Mouse (Mus musculus): Measurements from ENCODE around the gene Zfp629. TPM values are rescaled to one million over a fixed set of nuclear protein-coding genes. Genes with fewer than 3 reads are reported as not detected.

Zfp629 gene
- polyA plus RNA-seq, 1 experiment from 2014 or later = 16.9 TPM

DNA sequence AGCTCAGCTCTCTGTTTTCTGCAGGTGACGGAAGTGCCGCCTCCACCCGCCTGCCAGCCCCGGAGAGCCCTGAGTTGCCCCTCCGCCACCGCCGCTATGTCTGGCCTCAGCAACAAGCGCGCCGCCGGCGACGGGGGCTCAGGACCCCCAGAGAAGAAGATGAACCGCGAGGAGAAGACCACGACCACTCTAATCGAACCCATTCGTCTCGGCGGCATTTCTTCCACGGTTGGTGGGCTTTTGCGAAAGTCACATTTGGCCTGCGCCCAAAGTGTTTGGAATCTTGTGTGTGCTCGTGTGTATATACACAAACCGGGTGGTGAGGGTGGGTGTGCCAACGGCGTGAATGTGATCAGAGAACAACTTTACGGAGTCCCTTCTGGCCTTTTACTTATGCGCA, 26.7 kb downstream of the Zfp629 start:
- ATAC-seq (ENCODE audit: insufficient read depth) (no peak), DNase-seq (no peak)
- H3K4me3 ChIP-seq (ENCODE audit: low read depth, low read length) = peak overlapping the region; percentile 84
- peak overlapping the region; percentile 80 for H3K9ac ChIP-seq
- H3K4me1 ChIP-seq (ENCODE audit: insufficient read depth) = peaks cover 10% of the 10 kb centered on the region
- H3K27ac ChIP-seq (ENCODE audit: low read depth) = peak overlapping the region; percentile 56; the same call in 1 of the 2 replicates
- no peaks in the 10 kb centered on the region for H3K9me3 ChIP-seq (ENCODE audit: low read depth, low read length)
- H3K27me3 ChIP-seq (ENCODE audit: insufficient read depth, low read length) = no peaks in the 10 kb centered on the region
- peaks cover 61% of the 10 kb centered on the region for H3K36me3 ChIP-seq (ENCODE audit: insufficient read depth)
- WGBS = 3% methylated on average over 29 of the region's 29 CpGs
- no peak for TF ChIP-seq CTCF (IDR thresholded peaks at IDR 0.05; ENCODE audit: low read depth)
- H3K4me2 ChIP-seq = peak overlapping the region; percentile 96

- ATAC-seq (ENCODE audit: insufficient read depth) (peak; percentile 98), DNase-seq (peak; percentile 98)
- no peaks in the 10 kb centered on the region for H3K27me3 ChIP-seq (ENCODE audit: insufficient read depth, low read length)
- no peak for TF ChIP-seq CTCF (IDR thresholded peaks at IDR 0.05; ENCODE audit: low read depth)
- H3K4me3 ChIP-seq (ENCODE audit: low read depth, low read length) = peak within 1 kb of the TSS; percentile 84
- H3K27ac ChIP-seq (ENCODE audit: low read depth) = peak within 1 kb of the TSS; percentile 77
- peaks cover 61% of the 10 kb centered on the region for H3K36me3 ChIP-seq (ENCODE audit: insufficient read depth)
- no peaks in the 10 kb centered on the region for H3K9me3 ChIP-seq (ENCODE audit: low read depth, low read length)
- WGBS = under 1% methylated on average over 50 of the region's 50 CpGs
- peak within 1 kb of the TSS; percentile 96 for H3K4me2 ChIP-seq
- peak within 1 kb of the TSS; percentile 80 for H3K9ac ChIP-seq
- peaks cover 10% of the 10 kb centered on the region for H3K4me1 ChIP-seq (ENCODE audit: insufficient read depth)
These were observed 27.4 kb downstream of the Zfp629 start, which contains the start of the genes Ccdc189 and Rnf40 for GRCm38 (mm10) chr7:127588011-127588871. Gene Ccdc189 (minus strand): TSS chr7:127588595. Gene Rnf40 (plus strand): TSS chr7:127588767.

GRCm38 (mm10) chr7:127587196-127587595, 28.4 kb downstream of the Zfp629 start:
- DNase-seq (no peak), ATAC-seq (ENCODE audit: insufficient read depth) (no peak)
- Histone ChIP-seq H3K27me3 (ENCODE audit: insufficient read depth, low read length) (no peaks in the 10 kb centered on the region), H3K36me3 (ENCODE audit: insufficient read depth) (peaks cover 61% of the 10 kb centered on the region), H3K27ac (ENCODE audit: low read depth) (peak overlapping the region; percentile 77; the same call in 1 of the 2 replicates), H3K9me3 (ENCODE audit: low read depth, low read length) (no peaks in the 10 kb centered on the region), H3K9ac (peak overlapping the region; percentile 58), H3K4me3 (ENCODE audit: low read depth, low read length) (peak overlapping the region; percentile 84), H3K4me1 (ENCODE audit: insufficient read depth) (peaks cover 10% of the 10 kb centered on the region), H3K4me2 (peak overlapping the region; percentile 96)
- TF ChIP-seq CTCF (IDR thresholded peaks at IDR 0.05; ENCODE audit: low read depth) = no peak
- 47% methylated on average over 5 of the region's 5 CpGs for WGBS

GRCm38 (mm10) chr7:127586149-127586548, 29.4 kb downstream of the Zfp629 start:
- Histone ChIP-seq H3K36me3 (ENCODE audit: insufficient read depth) (peaks cover 60% of the 10 kb centered on the region), H3K27me3 (ENCODE audit: insufficient read depth, low read length) (no peaks in the 10 kb centered on the region), H3K9ac (no peak overlapping the region), H3K4me3 (ENCODE audit: low read depth, low read length) (no peak overlapping the region), H3K4me2 (no peak overlapping the region), H3K9me3 (ENCODE audit: low read depth, low read length) (no peaks in the 10 kb centered on the region), H3K27ac (ENCODE audit: low read depth) (no peak overlapping the region), H3K4me1 (ENCODE audit: insufficient read depth) (peaks cover 10% of the 10 kb centered on the region)
- DNase-seq = no peak
- WGBS = 90% methylated on average over 6 of the region's 6 CpGs
- no peak for TF ChIP-seq CTCF (IDR thresholded peaks at IDR 0.05; ENCODE audit: low read depth)
- no peak for ATAC-seq (ENCODE audit: insufficient read depth)

DNA sequence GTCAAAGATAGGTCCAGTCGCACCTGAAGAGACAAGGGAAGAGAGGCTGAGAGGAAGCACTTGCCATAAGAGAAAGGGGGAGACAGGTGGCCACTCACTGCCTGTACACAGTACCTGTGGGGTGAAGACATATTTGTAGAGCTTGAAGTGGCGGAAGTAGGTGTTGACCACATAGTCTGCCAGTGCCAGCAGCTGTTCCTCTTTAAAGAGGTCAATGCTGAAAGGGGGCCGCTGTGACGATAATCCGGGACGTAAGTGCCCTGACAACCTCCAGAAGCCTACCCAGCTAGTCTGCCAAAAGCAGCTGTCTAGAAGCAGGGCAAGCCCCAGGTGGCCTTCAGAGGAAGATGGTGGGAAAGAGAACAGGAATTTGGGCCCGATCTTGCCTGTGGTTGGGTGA, 30.6 kb downstream of the Zfp629 start:
- Histone ChIP-seq H3K27me3 (ENCODE audit: insufficient read depth, low read length) (no peaks in the 10 kb centered on the region), H3K4me1 (ENCODE audit: insufficient read depth) (peaks cover 10% of the 10 kb centered on the region), H3K27ac (ENCODE audit: low read depth) (no peak overlapping the region), H3K4me2 (no peak overlapping the region), H3K9me3 (ENCODE audit: low read depth, low read length) (no peaks in the 10 kb centered on the region), H3K4me3 (ENCODE audit: low read depth, low read length) (no peak overlapping the region), H3K9ac (no peak overlapping the region), H3K36me3 (ENCODE audit: insufficient read depth) (peaks cover 59% of the 10 kb centered on the region)
- DNase-seq = no peak
- ATAC-seq (ENCODE audit: insufficient read depth) = no peak
- WGBS = 78% methylated on average over 7 of the region's 7 CpGs
- TF ChIP-seq CTCF (IDR thresholded peaks at IDR 0.05; ENCODE audit: low read depth) = no peak

DNA sequence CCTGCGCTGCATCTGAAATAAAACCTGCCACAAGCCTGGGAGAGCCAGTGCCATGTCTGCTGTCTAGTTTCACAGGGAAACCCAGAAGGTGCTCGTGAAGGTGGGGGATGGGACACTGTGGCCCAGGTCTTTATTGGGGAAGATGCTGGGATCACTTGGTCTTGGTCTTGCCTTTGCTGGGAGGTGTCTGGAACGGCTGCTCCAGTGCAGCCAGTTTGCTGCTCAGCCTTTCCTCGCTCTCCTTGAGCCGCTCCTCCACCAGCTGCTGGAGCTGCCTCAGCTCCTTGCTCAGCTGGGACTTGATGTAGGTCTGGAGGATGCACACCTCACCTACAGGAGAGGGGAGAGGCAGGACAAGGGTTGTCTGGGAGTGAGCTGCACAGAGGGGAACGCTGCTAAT, 32.3 kb downstream of the Zfp629 start:
- Histone ChIP-seq H3K9me3 (ENCODE audit: low read depth, low read length) (no peaks in the 10 kb centered on the region), H3K36me3 (ENCODE audit: insufficient read depth) (peaks cover 61% of the 10 kb centered on the region), H3K4me2 (no peak overlapping the region), H3K27me3 (ENCODE audit: insufficient read depth, low read length) (no peaks in the 10 kb centered on the region), H3K27ac (ENCODE audit: low read depth) (no peak overlapping the region), H3K4me3 (ENCODE audit: low read depth, low read length) (no peak overlapping the region), H3K4me1 (ENCODE audit: insufficient read depth) (peaks cover 6% of the 10 kb centered on the region; the same call in 1 of the 2 replicates), H3K9ac (no peak overlapping the region)
- DNase-seq (no peak), ATAC-seq (ENCODE audit: insufficient read depth) (no peak)
- 94% methylated on average over 6 of the region's 6 CpGs for WGBS
- no peak for TF ChIP-seq CTCF (IDR thresholded peaks at IDR 0.05; ENCODE audit: low read depth)

DNA sequence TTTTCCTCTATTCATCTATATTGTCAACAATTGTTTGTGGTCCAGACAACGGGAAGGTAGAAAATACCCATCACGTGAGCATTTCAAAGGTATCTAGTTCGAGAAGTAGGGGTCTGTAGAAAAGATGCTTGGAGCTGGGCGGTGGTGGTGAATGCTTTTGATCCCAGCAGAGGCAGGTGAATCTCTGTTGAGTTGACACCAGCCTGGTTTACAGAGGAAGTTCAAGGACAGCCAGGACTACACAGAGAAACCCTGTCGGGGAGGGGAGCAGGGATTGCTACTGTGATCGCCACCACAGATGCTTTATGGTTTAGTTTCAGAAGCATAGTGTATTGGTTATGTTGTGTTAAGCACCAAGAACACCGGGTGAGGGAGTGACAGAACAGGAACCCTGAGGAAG, 41.5 kb downstream of the Zfp629 start:
- no peak overlapping the region for H3K27ac ChIP-seq (ENCODE audit: low read depth)
- H3K9ac ChIP-seq = peak overlapping the region; percentile 77
- no peaks in the 10 kb centered on the region for H3K27me3 ChIP-seq (ENCODE audit: insufficient read depth, low read length)
- no peak for TF ChIP-seq CTCF (IDR thresholded peaks at IDR 0.05; ENCODE audit: low read depth)
- WGBS = 17% methylated on average over 7 of the region's 7 CpGs
- 0 out of 2 replicates have a peak, but pooled peaks cover 3% of the 10 kb centered on the region for H3K4me1 ChIP-seq (ENCODE audit: insufficient read depth)
- DNase-seq = no peak
- peaks cover 17% of the 10 kb centered on the region for H3K36me3 ChIP-seq (ENCODE audit: insufficient read depth)
- peak overlapping the region; percentile 92 for H3K4me2 ChIP-seq
- no peak for ATAC-seq (ENCODE audit: insufficient read depth)
- H3K4me3 ChIP-seq (ENCODE audit: low read depth, low read length) = peak overlapping the region; percentile 71
- H3K9me3 ChIP-seq (ENCODE audit: low read depth, low read length) = no peaks in the 10 kb centered on the region

All from lung, embryonic 14.5 days (tissue).